Mouse (Mus musculus) megakaryocyte, embryonic 14.5 days (primary cell): ENCODE measurements around the gene Popdc3.

Experiments
- FLI1 ChIP-seq: IDR thresholded peaks from 2 replicates; pipeline ENCODE4 v1.6.1; 2012; ENCODE audit warnings: low read length, inconsistent platforms, mixed read lengths
- GATA1 ChIP-seq: IDR thresholded peaks from 3 replicates; pipeline ENCODE4 v1.6.1; 2012; ENCODE audit warnings: mixed read lengths, low read length, inconsistent platforms, borderline replicate concordance

- no peak for TF ChIP-seq FLI1
- TF ChIP-seq GATA1: no peak
These were observed 41.1 kb upstream of the Popdc3 start for GRCm38 (mm10) chr10:45136806-45137205.
